ENCODE assay signal across 10 mouse cellular contexts in the genomic region with DNA sequence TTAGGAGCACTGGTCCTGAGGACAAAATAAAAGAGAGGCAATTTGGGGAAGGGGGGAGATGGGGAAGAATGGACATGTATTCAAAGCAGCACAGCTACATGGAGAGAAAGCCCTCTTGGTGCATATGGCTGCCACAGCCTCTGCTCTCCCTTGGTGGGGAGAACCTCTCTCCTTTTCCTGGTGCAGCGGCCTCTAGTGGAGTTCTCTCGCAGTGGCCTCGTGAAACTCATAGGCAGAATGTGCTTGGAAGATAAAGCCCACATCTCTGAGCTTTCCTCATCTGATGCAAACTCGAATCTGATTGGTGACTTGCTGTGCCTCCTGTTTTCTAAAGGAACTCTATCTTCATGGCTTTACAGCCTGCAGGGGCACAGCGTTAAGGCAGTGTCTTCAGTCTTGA. TPM values are rescaled to one million over a fixed set of nuclear protein-coding genes. Genes with fewer than 3 reads are reported as not detected.
DNase-seq lines count a peak whose midpoint lies in the region; TF ChIP-seq lines count a peak whose summit lies in the region.
"Had no signal": no experiment of that assay in that cellular context is flagged by ENCODE, and none has a peak within 500 bp of the region (broad histone marks: within the 10 kb centered on the region; RNA-seq: fewer than 3 reads in every experiment).

No protein-coding gene starts in this region.

- H3K36me3 ChIP-seq in thymus, adult 2 months (ENCODE audit: control insufficient read depth, insufficient read depth, low read length), result no peaks in the 10 kb centered on the region
- H3K36me3 ChIP-seq: embryonic facial prominence, embryonic 13.5 days had no signal

- no peak overlapping the region for H3K27ac ChIP-seq in thymus, adult 2 months (ENCODE audit: control insufficient read depth, insufficient read depth, low read length)
- H3K27ac ChIP-seq: embryonic facial prominence, embryonic 13.5 days had no signal

- no peak for TF ChIP-seq CTCF in thymus, adult 2 months (IDR thresholded peaks at IDR 0.05; ENCODE audit: borderline replicate concordance, control insufficient read depth, extremely low read depth, insufficient read depth, low read length, poor library complexity)

- no peaks in the 10 kb centered on the region for H3K27me3 ChIP-seq in thymus, adult 2 months (ENCODE audit: control insufficient read depth, insufficient read depth, low read length)
- H3K27me3 ChIP-seq: embryonic facial prominence, embryonic 13.5 days had no signal

- DNase-seq in heart, postnatal 10 days, result peak; percentile 49 to 70
- DNase-seq in heart, adult 9 months (ENCODE audit: low spot score in 2 of 2), result no peak
- DNase-seq in MN1 (ENCODE audit: low spot score), result peak; percentile 24
- peak; percentile 38 to 51 for DNase-seq in cerebellum, postnatal 36 days
- DNase-seq in heart, postnatal 4 days, result peak; percentile 73
- peak; percentile 35 to 71 for DNase-seq in left cerebral cortex, postnatal 25 days (ENCODE audit: low spot score in 2 of 2)
- peak; percentile 32 to 51 for DNase-seq in natural killer cell, adult 2 months (ENCODE audit: low spot score in 2 of 2)
- peak; percentile 74 for DNase-seq in thymus, adult 2 months

- no peaks in the 10 kb centered on the region for H3K4me1 ChIP-seq in thymus, adult 2 months (replicated peaks; ENCODE audit: control insufficient read depth, insufficient read depth, low read length)
- H3K4me1 ChIP-seq: embryonic facial prominence, embryonic 13.5 days had no signal

- H3K4me3 ChIP-seq in thymus, adult 2 months (ENCODE audit: control insufficient read depth, insufficient read depth, low read length), result no peak overlapping the region
- H3K4me3 ChIP-seq: embryonic facial prominence, embryonic 13.5 days; myocyte had no signal

- WGBS in thymus, adult 2 months, result 7% methylated on average over 5 of the region's 5 CpGs

- intact Hi-C loops in heart, postnatal 10 days (cut with DNase I), result no loop called here
- intact Hi-C loops in left cerebral cortex, postnatal 25 days (cut with DNase I), result loop anchor here (5.0 kb wide), 3 partner anchors 57 to 132 kb away; a partner anchor contains a TSS

- TF ChIP-seq POLR2A in thymus, adult 2 months (IDR thresholded peaks at IDR 0.05; ENCODE audit: control insufficient read depth, extremely low read depth, insufficient read depth, low read length, poor library complexity), result no peak

RNA-seq across cellular contexts. Expression of a gene that starts 19.1 kb away (rescaled TPM):
- 100 to 1,000 TPM; 106 to 108 TPM for total RNA-seq in heart, postnatal 10 days (2021)
- total RNA-seq in heart, postnatal 4 days (2021), result 100 to 1,000 TPM; 130 to 137 TPM
- 100 to 1,000 TPM; 124 to 130 TPM for total RNA-seq in left cerebral cortex, postnatal 25 days (2021)
- polyA plus RNA-seq in thymus, adult 2 months (2012; rRNA removed), result 177 and 187 TPM in 2 replicates

RNA-seq across cellular contexts. Expression of a gene that starts 19.6 kb away (rescaled TPM):
- under 1 TPM; 0.17 to 0.42 TPM for total RNA-seq in heart, postnatal 10 days (2021)
- under 1 TPM; 0.07 to 0.11 TPM for total RNA-seq in heart, postnatal 4 days (2021)
- 1 to 10 TPM; 1.0 to 1.4 TPM for total RNA-seq in left cerebral cortex, postnatal 25 days (2021)
- polyA plus RNA-seq in thymus, adult 2 months (2012; rRNA removed), result 1.0 and 1.1 TPM in 2 replicates

RNA-seq across cellular contexts. Expression of a gene that starts 55.4 kb away (rescaled TPM):
- 1 to 10 TPM; 8.7 to 9.2 TPM for total RNA-seq in heart, postnatal 10 days (2021)
- 10 to 100 TPM; 21.7 to 22.1 TPM for total RNA-seq in heart, postnatal 4 days (2021)
- 1 to 10 TPM; 1.2 to 1.6 TPM for total RNA-seq in left cerebral cortex, postnatal 25 days (2021)
- 20.9 and 25.1 TPM in 2 replicates for polyA plus RNA-seq in thymus, adult 2 months (2012; rRNA removed)

Comparison
In these comparisons a context has a peak if more than half of its experiments do, and no peak if none do; other contexts are left out.
1. DNase-seq: peak in heart, postnatal 10 days (2 of 2), MN1 (single experiment), cerebellum, postnatal 36 days (2 of 2), heart, postnatal 4 days (single experiment), left cerebral cortex, postnatal 25 days (2 of 2), natural killer cell, adult 2 months (2 of 2) and thymus, adult 2 months (single experiment); none in heart, adult 9 months (0 of 2).